Mouse (Mus musculus) spleen, embryonic (tissue): Measurements from ENCODE around the gene Shisa7.

Experiments used
- CTCF ChIA-PET: fragments of 350-600 bp; sonication (Branson Sonifier 250); formaldehyde crosslinking; loops from one replicate; lab custom pipeline; 2022; lab: Charles Lee

Shisa7 gene

DNA sequence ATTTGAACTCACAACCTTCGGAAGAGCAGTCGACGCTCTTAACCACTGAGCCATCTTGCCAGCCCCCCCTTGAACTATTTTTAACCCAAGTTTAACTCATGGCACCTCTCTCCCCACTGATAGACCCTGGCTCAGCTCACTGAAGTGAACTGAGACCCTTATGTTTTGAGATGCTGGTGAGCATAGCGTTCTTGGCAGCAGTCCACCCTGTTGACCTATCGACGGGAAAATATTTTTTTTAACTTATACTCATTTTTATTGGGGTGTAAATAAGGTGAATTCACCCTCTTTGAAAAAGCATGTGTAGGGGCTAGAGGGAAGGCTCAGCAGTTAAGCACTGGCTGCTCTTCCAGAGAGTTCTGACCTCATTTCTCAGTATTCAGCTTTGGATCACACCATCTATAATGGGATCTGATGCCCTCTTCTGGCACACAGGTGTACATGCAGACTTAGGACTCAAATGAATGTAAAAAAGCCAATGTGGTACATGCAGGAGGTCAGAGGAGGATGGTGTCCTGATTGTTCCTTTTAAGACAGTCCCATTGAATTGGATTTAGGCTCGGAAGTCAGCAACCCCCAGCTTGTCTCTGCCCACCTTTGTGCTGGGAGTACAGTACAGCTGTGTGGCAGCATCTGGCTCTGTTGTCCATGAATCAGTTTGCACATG lies 48.6 kb downstream of the Shisa7 start:
- CTCF ChIA-PET: interaction anchor here (0.6 to 0.7 kb wide), 2 partner anchors 39 to 61 kb away, joined by 3 to 9 read pairs; no protein-coding TSS in a partner anchor

DNA sequence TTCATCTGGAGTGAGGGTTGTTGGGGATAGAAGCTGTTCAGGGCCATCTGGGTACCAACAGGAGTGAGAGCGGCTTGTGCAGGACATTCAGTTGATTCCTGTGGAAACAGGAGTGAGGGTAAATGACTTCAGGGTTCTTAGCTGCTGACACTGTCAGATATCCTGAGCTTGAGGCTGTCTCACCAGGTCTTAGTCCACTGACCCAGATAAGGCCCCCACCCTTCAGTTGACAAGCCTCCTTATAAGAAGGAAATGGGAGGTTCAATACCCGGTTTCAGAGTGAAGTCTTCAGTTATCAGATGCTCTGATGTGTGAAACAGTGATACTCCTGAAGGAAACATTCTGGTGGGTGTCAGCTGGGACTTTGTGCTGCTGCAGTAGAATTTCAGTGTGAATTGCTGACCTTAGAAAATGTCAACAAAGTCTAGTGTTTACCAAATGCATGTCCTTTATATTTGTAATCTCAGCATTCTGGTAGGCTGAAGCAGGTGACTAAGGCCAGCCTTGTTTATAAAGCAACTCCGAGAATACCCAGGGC lies 49.8 kb downstream of the Shisa7 start:
- CTCF ChIA-PET: interaction anchor here (0.6 to 0.9 kb wide), 4 partner anchors 12 to 150 kb away, joined by 3 to 5 read pairs (median 4); no protein-coding TSS in a partner anchor

DNA sequence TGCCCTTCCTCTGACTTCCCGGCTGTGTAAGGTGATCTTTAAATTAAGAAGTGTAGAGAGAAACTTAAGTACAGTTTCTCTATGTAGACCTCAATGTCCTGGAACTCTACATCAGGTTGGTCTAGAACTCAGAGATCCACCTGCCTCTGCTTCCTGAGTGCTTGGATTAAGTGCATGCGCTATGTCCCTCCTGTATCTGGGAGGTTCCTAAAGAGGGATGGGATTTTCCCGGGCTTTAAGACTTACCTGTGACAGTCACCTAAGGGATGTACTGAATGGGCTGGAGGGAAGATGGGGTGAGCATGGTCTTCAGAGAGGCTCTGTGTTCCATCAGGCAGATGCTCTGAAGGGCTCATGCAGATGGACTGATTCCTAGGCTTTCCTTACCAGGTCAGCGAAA lies 50.8 kb downstream of the Shisa7 start:
- CTCF ChIA-PET: interaction anchor here (1.7 kb wide), 1 partner anchor 55 kb away, joined by 4 read pairs; no protein-coding TSS in a partner anchor

DNA sequence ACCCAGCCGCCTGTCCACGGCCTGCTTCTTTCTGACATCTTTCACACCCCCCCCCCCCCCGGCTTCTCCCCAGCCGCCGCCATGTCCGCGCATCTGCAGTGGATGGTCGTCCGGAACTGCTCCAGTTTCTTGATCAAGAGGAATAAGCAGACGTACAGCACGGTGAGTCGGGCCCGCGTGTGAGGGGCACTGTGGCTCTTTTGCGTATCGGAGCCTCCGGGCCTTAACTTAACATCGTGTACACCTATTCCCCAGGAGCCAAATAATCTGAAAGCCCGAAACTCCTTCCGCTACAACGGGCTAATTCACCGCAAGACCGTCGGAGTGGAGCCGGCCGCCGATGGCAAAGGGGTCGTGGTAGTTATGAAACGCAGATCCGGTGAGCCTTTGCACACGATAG lies 51.2 kb downstream of the Shisa7 start:
- CTCF ChIA-PET: interaction anchor here (1.7 kb wide), 1 partner anchor 54 kb away, joined by 4 read pairs; no protein-coding TSS in a partner anchor

DNA sequence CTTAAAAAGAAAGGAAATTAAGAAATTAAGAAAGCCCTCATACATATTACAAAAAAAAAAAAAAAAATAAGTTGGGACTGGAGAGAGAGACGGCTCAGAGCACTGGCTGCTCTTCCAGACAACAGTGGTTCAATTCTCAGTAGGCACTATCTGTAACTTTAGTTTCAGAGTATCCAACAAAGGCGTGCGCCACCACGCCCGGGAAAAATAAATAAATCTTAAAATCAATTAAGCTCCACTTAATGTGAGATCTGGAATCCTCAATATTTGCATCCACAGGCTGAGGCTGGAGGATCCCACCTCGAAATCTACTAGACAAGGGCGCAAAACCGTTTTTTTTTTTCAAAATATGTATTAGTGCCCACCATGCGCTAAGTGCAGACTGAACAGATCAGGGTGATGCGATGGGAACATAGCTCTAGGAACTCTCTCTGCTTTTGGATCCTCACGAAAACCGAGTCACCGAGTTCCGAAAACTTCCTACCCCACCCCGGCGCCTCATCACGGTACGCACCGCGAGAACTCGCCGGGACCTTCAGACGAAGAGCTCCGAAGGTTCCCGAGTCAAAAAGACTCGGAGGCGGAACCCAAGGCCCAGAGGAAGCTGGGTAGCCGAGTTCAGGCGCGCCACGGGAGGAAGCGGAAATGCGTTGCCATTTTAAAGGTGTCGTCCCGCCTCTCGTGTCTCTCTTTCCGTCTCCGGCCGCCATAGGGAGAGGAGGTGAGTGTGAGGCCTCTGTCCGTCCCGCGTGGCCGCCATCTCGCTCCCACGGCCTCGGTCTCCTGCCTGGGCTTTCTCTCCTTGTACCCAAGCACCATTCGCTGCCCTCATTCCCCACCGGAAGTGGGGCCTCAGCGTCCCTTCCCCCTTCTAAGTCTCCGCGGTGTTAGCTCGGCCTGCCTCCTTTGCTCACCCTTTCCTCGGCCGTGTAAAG lies 52.0 kb downstream of the Shisa7 start, which contains the start of gene Rpl28:
TSS of gene Rpl28 (plus strand) at position 597 of the 935 bp plus-strand sequence.
- CTCF ChIA-PET: interaction anchor here (0.7 to 1.7 kb wide), 3 partner anchors 54 to 1382 kb away, joined by 3 to 6 read pairs (median 4); partner anchors contain the start of gene Tsen34

DNA sequence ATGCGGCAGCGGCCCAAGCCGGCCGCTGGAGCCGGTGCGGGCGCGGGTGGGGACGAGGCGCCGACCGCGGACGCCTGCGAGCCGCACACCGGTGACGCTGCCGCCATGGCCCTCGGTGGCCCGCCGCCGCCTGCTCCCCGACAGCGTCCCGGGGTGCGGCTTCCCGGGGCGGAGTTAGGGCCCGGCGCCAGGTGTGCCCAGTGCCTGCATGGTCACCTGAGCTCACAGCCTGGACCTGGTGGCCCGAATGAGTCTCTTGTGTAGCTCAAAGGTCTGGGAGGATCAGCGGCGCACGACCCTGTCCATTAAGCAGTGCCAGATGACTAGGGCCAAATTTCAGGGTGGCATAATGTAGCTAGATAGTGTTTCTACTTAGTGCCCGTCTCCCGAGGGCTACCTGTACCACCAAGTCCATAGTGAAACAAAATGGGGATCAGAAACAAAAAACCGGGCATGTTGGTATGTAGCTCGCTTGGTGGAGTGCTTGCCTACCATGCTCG lies 55.0 kb downstream of the Shisa7 start, which contains the start of gene Tmem238:
TSS of gene Tmem238 (minus strand) at position 221 of the 500 bp plus-strand sequence.
- CTCF ChIA-PET: no interaction called here

DNA sequence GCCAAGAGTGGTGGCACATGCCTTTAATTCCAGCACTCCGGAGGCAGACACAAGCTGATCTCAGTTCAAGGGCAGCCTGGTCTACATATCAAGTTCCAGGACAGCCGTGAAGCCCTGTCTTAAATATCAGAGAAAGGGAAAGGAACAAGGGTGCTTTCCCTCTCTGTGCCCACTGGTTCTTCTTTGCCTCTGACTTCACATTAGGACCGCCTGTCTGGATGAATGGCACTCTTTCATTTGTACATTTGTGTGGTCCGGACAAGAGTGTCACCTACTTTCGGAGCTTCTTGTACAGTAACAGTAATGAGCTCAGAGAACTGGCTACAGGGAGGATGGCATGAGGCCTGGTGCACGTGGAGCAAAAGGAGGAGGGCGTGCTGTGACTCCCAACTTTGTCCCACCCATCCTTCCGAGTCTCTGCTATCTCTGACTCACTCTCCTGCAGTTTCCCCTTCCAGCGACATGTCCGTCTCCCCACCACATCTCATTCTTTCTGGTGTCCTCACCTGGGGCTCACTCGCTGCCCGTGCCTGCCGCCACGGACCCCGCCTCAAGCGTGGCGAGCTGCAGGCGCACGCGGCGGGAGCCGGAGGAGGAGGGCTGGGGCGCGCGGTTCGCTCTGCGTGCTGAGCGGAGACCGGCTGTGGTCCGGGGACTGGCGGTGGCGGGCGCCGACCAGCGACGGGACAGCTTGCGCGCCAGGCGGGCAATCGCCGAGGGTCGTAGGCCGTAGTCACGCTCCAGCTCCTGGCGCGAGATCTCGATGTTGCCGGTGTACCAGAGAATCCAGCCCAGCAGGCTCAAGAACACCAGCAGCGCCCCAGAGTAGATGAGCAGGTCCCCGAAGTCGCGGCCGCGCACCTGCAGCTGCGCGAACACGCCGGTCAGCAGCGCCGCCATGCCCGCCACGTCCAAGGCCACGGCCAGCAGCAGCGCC lies 55.7 kb downstream of the Shisa7 start:
- CTCF ChIA-PET: interaction anchor here (0.8 kb wide), 1 partner anchor 204 kb away, joined by 3 read pairs; no protein-coding TSS in a partner anchor

DNA sequence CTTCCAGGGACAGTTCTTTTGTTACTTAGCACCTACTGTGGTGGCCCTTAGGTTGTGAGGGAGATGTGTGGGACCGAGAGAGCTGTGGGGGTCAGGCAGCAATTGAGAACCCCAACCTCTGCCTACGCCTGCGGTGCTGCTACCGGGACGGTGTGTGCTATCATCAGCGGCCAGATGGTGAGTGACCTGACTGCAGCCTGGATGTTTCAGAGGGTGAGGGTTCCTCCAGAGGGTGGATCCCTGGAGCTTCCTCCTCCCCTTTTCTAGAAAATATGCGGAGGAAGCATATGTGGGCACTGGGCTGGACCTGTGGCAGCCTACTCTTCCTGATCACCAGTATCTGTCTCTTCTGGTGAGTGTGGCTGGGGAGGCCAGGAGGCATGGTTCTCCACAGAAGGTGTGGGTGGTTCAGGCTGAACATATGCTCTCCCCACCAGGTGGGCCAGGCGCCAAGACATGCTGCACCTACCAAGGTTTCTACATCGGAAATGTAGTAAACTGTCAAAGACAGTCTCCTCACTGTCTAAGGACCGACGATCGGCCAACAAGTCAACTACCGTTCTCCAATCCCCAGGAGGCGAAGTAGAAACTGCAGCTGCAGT lies 60.7 kb downstream of the Shisa7 start:
- CTCF ChIA-PET: no interaction called here

DNA sequence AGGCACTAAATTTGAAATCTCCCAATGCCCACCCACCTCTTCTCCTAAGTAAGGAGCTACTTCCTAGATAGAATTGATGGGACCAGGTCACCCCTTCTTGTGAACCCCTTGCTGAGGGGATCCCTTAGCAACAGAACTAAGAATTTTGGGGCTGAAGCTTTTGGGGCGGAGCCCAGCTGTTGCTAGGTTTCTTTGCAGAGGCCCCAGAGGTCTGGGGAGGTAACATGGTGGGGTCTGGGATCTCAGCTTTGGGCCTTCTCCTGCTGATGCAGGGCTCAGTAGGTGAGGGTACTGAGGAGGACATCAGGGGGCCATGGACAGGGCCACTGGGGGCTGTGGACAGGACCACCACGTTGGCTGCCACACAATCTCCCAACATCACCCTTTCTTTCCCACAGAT lies 61.7 kb downstream of the Shisa7 start, which contains the start of the genes Il11 and Tmem190:
TSS of gene Il11 (minus strand) at position 101 of the 400 bp plus-strand sequence.
TSS of gene Tmem190 (plus strand) at position 179 of the 400 bp plus-strand sequence.
- CTCF ChIA-PET: no interaction called here

DNA sequence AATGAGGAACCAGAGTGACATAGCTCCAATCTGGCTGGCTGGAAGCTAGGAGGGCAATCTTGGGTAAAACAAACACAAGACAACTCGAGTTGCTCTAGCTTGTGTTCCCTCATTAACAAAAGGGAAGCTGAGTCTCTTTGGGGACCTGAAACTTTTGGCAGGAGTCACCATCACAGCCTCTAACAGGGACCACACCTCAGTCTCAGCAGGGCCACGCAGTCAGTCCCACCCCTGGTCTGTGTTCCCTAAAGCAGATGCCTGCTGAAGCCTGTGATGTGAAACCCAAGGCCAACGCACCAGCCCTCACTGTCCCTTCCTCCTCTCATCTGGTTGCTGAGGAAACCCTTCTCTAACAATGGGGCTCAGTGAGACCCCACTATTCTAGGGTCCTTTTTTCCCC lies 62.4 kb downstream of the Shisa7 start:
- CTCF ChIA-PET: no interaction called here

DNA sequence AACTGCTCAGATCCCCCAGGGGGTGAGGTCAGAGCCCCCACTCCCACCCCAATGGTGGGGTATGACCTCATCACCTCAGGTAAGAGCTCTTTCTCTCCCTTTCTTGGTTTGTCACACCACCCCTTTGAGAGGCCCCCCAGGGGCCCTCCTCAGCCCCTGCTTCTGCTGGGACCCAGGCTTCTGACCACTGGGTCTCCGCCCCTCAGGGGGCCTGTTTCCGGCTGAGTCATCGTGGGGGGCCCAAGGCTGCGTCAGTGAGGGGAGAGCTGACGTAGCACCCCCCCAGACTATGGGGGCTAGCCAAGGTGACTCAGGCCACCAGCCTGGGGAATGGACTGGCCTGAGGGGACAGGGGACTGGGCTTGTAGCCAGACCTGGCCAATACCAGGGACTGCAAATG lies 64.6 kb downstream of the Shisa7 start:
- CTCF ChIA-PET: no interaction called here

DNA sequence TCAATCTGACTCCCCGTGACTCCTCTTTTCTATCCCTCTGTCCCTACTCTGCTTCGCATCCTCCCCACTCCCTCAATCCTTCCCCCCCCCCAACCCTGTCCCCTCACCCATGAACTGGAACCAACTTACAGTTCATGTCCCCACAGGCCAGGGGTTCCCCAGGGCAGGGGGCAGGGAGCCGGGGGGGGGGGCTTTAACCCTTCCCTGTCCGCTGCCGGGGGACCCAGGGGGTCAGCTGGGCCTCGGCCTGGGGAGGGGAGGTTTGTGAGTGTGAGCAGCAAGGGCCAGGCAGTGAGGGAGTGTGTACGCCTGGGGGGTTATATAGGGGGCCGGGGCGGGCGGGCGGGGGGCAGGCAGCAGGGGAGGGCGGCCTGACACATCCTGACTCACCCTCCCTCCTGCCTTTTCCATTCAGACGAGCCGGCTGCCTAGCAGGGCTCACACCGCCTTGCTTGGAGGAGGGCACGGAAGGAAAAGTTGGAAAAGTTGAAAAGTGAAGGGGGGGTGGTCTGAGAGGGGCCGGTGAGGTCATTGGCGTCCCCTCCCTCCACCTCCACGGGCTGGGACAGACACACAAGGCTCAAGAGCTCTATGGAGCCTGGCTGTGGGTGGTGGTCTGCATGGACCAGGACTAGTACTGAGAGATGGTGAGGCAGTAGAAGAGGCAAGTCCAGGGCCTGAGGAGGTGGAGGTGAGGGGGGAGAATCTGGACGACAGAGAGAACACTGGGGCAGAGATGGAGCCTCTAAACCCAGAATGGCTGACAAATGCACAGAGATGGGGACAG lies 66.5 kb downstream of the Shisa7 start:
- CTCF ChIA-PET: no interaction called here

DNA sequence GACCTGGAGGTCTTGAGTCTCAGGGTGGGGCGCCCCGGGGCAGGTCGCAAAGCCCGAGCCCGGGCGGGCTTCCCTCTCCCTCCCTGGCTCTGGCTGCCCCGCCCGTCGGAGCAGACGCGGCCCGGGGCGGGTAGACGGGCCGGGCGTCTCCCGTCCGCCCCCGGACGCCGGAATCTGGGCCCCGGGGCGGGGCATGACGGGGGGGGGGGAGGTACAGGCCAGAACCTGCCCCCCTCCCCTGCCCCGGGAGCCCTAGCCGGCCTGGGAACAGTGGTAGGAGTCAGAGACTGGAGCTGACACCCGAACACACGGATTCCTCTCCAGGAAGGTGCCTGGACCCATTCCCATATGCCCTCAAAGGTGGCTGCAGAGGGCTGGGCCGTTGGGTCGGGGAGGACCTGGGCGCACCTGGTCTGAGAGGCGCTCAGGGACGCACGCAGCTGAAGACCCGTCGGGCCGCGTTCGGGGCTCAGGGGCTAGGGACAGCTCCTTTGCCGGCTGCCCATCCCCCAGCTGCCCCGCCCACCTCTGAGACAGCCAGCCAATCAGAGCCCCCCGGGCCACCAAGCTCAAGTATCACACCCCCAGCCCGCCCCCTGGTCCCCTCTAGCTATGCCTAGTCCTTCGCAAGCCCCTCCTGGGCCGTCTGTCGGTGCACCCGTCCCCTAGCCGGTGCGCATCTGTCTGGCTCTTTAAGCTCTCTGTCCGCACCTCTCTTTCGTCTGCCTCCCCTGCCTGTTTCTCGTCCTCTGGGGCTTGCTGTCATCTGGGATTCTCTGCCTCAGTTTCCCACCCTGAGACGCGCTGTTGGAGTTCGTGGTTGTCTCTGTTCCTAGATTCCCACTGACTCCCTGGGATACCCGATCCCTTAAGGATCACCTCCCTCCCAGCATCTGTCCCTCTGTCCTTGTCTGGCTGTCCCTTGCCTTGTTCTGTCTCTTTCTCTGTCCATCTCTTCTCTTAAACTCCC lies 67.3 kb downstream of the Shisa7 start:
- CTCF ChIA-PET: no interaction called here

DNA sequence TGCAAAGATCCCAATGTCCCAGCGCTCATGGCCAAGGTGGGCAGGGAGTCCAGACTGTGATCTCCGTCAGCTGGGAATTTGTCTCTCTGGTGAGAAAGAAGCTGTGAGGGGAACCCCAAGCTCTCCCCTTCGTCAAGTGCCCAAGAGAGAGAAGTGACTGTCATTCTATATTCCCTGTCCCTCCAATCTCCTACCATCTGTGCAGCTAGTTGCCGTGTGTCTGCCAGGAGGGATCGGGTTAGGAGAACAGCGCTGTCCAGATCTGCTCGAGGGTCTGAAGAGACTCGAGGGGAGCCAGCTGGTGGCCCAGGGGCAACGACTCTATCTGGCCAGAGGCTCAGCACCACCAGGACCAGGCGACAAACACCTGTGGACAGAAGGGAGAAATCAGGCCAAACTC lies 68.4 kb downstream of the Shisa7 start:
- CTCF ChIA-PET: no interaction called here
